Mouse (Mus musculus): Measurements from ENCODE around the gene Nup188. TPM values are rescaled to one million over a fixed set of nuclear protein-coding genes. Genes with fewer than 3 reads are reported as not detected.

Nup188 gene
- total and polyA plus RNA-seq, 3 experiments = 22.1 to 89.5 (median 62.8) TPM

- H3K27me3 ChIP-seq (ENCODE audit: insufficient read depth, low read length) = no peaks in the 10 kb centered on the region
- no peak for TF ChIP-seq POLR2AphosphoS5 (IDR thresholded peaks at IDR 0.05; ENCODE audit: insufficient replicate concordance, low read depth, low read length)
- TF ChIP-seq GATA2 (IDR thresholded peaks at IDR 0.05; ENCODE audit: borderline replicate concordance, low read depth, low read length) = no peak
- TF ChIP-seq GATA1 (IDR thresholded peaks at IDR 0.05; ENCODE audit: borderline replicate concordance, low read length) = no peak
- TF ChIP-seq TAL1 (conservative IDR thresholded peaks at IDR 0.05; ENCODE audit: low read depth, low read length) = no peak
- TF ChIP-seq CTCF (IDR thresholded peaks at IDR 0.05; ENCODE audit: low read depth, low read length) = no peak
- no peaks in the 10 kb centered on the region for H3K9me3 ChIP-seq (replicated peaks)
- H3K4me1 ChIP-seq (ENCODE audit: insufficient read depth, low read depth, low read length) = no peaks in the 10 kb centered on the region; the same call in 1 of the 2 replicates
- DNase-seq (ENCODE audit: low spot score) (no peak), ATAC-seq (ENCODE audit: extremely low read depth, insufficient number of reproducible peaks, low FRiP score, poor library complexity, severe bottlenecking) (no peak)
- no peak overlapping the region for H3K4me3 ChIP-seq (ENCODE audit: low read depth, low read length)
- H3K36me3 ChIP-seq (replicated peaks) = peaks cover 100% of the 10 kb centered on the region
Observed at GRCm38 (mm10) chr2:30336174-30336915, 50.1 kb downstream of the Nup188 start.

DNA sequence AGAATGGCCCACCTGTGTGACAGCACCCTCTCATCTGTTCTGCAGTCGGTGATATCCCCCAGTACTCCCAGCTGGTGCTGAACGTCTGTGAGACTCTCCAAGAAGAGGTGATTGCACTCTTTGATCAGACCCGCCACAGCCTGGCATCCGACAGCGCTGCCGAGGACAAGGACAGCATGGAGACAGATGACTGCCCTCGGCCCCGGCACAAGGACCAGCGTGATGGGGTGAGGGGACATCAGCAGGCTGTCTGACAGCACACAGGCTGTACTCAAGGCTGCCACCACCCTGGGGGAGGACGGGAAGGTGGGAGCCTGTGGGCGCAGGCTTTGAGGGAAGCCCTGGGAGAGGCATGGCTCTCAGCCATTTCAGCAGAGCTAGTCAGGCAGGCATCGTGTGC, 51.0 kb downstream of the Nup188 start:
- H3K36me3 ChIP-seq (replicated peaks) = peaks cover 100% of the 10 kb centered on the region

DNA sequence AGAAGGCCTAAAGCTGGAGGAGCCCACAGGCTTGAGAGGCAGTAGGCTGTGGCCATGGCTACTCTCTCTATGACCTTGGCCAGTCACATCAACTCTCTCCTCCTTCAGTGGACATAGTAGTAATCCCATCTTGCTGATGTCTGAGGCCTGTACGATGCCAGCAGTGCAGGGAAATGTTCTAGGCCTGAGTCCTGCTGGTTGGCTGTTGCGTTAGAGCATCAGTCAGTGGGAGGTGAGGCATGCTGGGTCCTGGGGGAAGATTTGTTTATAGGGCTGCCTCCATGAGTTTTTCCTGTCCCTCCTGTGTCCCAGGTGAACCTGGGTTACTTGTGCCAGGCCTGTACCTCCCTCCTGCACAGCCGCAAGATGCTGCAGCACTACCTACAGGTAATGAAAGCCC, 55.9 kb downstream of the Nup188 start:
- H3K4me1 ChIP-seq (ENCODE audit: insufficient read depth, low read depth, low read length) = peaks cover 2% of the 10 kb centered on the region
- H3K36me3 ChIP-seq (replicated peaks) = peaks cover 100% of the 10 kb centered on the region
- ATAC-seq (ENCODE audit: extremely low read depth, insufficient number of reproducible peaks, low FRiP score, poor library complexity, severe bottlenecking) = no peak
- no peak for DNase-seq (ENCODE audit: low spot score)
- TF ChIP-seq TAL1 (conservative IDR thresholded peaks at IDR 0.05; ENCODE audit: low read depth, low read length) (no peak), GATA2 (IDR thresholded peaks at IDR 0.05; ENCODE audit: borderline replicate concordance, low read depth, low read length) (no peak), CTCF (IDR thresholded peaks at IDR 0.05; ENCODE audit: low read depth, low read length) (no peak), POLR2AphosphoS5 (IDR thresholded peaks at IDR 0.05; ENCODE audit: insufficient replicate concordance, low read depth, low read length) (no peak), GATA1 (IDR thresholded peaks at IDR 0.05; ENCODE audit: borderline replicate concordance, low read length) (no peak)
- no peak overlapping the region for H3K4me3 ChIP-seq (ENCODE audit: low read depth, low read length)
- no peaks in the 10 kb centered on the region for H3K27me3 ChIP-seq (ENCODE audit: insufficient read depth, low read length)
- H3K9me3 ChIP-seq (replicated peaks) = no peaks in the 10 kb centered on the region

More for the DNA sequence above, 51.0 kb downstream of the Nup188 start:
- Histone ChIP-seq H3K9me3 (replicated peaks) (no peaks in the 10 kb centered on the region), H3K4me1 (ENCODE audit: insufficient read depth, low read depth, low read length) (no peaks in the 10 kb centered on the region; the same call in 1 of the 2 replicates), H3K4me3 (ENCODE audit: low read depth, low read length) (no peak overlapping the region), H3K27me3 (ENCODE audit: insufficient read depth, low read length) (no peaks in the 10 kb centered on the region)
- TF ChIP-seq GATA2 (IDR thresholded peaks at IDR 0.05; ENCODE audit: borderline replicate concordance, low read depth, low read length) = no peak
- no peak for TF ChIP-seq TAL1 (conservative IDR thresholded peaks at IDR 0.05; ENCODE audit: low read depth, low read length)
- TF ChIP-seq POLR2AphosphoS5 (IDR thresholded peaks at IDR 0.05; ENCODE audit: insufficient replicate concordance, low read depth, low read length) = no peak
- DNase-seq (ENCODE audit: low spot score) (no peak), ATAC-seq (ENCODE audit: extremely low read depth, insufficient number of reproducible peaks, low FRiP score, poor library complexity, severe bottlenecking) (no peak)

GRCm38 (mm10) chr2:30342544-30342943, 56.3 kb downstream of the Nup188 start:
- Histone ChIP-seq H3K9me3 (replicated peaks) (no peaks in the 10 kb centered on the region), H3K36me3 (replicated peaks) (peaks cover 100% of the 10 kb centered on the region), H3K4me3 (ENCODE audit: low read depth, low read length) (no peak overlapping the region), H3K4me1 (ENCODE audit: insufficient read depth, low read depth, low read length) (peaks cover 2% of the 10 kb centered on the region), H3K27me3 (ENCODE audit: insufficient read depth, low read length) (no peaks in the 10 kb centered on the region)
- TF ChIP-seq POLR2AphosphoS5 (IDR thresholded peaks at IDR 0.05; ENCODE audit: insufficient replicate concordance, low read depth, low read length) (no peak), TAL1 (conservative IDR thresholded peaks at IDR 0.05; ENCODE audit: low read depth, low read length) (no peak), CTCF (IDR thresholded peaks at IDR 0.05; ENCODE audit: low read depth, low read length) (no peak), GATA2 (IDR thresholded peaks at IDR 0.05; ENCODE audit: borderline replicate concordance, low read depth, low read length) (no peak)
- ATAC-seq (ENCODE audit: extremely low read depth, insufficient number of reproducible peaks, low FRiP score, poor library complexity, severe bottlenecking) = no peak
- DNase-seq (ENCODE audit: low spot score) = no peak

GRCm38 (mm10) chr2:30343601-30344137, 57.5 kb downstream of the Nup188 start:
- ATAC-seq (ENCODE audit: extremely low read depth, insufficient number of reproducible peaks, low FRiP score, poor library complexity, severe bottlenecking) (no peak), DNase-seq (ENCODE audit: low spot score) (no peak)
- Histone ChIP-seq H3K4me3 (ENCODE audit: low read depth, low read length) (no peak overlapping the region), H3K27me3 (ENCODE audit: insufficient read depth, low read length) (no peaks in the 10 kb centered on the region), H3K4me1 (ENCODE audit: insufficient read depth, low read depth, low read length) (peaks cover 2% of the 10 kb centered on the region), H3K36me3 (replicated peaks) (peaks cover 100% of the 10 kb centered on the region), H3K9me3 (replicated peaks) (no peaks in the 10 kb centered on the region)
- TF ChIP-seq CTCF (IDR thresholded peaks at IDR 0.05; ENCODE audit: low read depth, low read length) (no peak), TAL1 (conservative IDR thresholded peaks at IDR 0.05; ENCODE audit: low read depth, low read length) (no peak), GATA1 (IDR thresholded peaks at IDR 0.05; ENCODE audit: borderline replicate concordance, low read length) (no peak), GATA2 (IDR thresholded peaks at IDR 0.05; ENCODE audit: borderline replicate concordance, low read depth, low read length) (no peak), POLR2AphosphoS5 (IDR thresholded peaks at IDR 0.05; ENCODE audit: insufficient replicate concordance, low read depth, low read length) (no peak)

- Histone ChIP-seq H3K36me3 (replicated peaks) (peaks cover 100% of the 10 kb centered on the region), H3K4me1 (ENCODE audit: insufficient read depth, low read depth, low read length) (peaks cover 17% of the 10 kb centered on the region), H3K27me3 (ENCODE audit: insufficient read depth, low read length) (no peaks in the 10 kb centered on the region), H3K9me3 (replicated peaks) (no peaks in the 10 kb centered on the region), H3K4me3 (ENCODE audit: low read depth, low read length) (no peak overlapping the region)
- TF ChIP-seq GATA2 (IDR thresholded peaks at IDR 0.05; ENCODE audit: borderline replicate concordance, low read depth, low read length) (no peak), GATA1 (IDR thresholded peaks at IDR 0.05; ENCODE audit: borderline replicate concordance, low read length) (no peak), POLR2AphosphoS5 (IDR thresholded peaks at IDR 0.05; ENCODE audit: insufficient replicate concordance, low read depth, low read length) (no peak), CTCF (IDR thresholded peaks at IDR 0.05; ENCODE audit: low read depth, low read length) (no peak), TAL1 (conservative IDR thresholded peaks at IDR 0.05; ENCODE audit: low read depth, low read length) (no peak)
- DNase-seq (ENCODE audit: low spot score) (no peak), ATAC-seq (ENCODE audit: extremely low read depth, insufficient number of reproducible peaks, low FRiP score, poor library complexity, severe bottlenecking) (no peak)
Observed at GRCm38 (mm10) chr2:30345971-30346676, 59.9 kb downstream of the Nup188 start.

Measured in G1E (cell line).